Mouse (Mus musculus) lung, adult 2 months (tissue): ENCODE data around the gene Thada. TPM values are rescaled to one million over a fixed set of nuclear protein-coding genes. Genes with fewer than 3 reads are reported as not detected.

ENCODE experiments used
- DNase-seq: peaks from one replicate; pipeline ENCODE4 v3.0.0; 2022
- H3K4me1 ChIP-seq: fragments of 200-500 bp; 2 replicates; pipeline ENCODE4 v1.6.1; 2011; ENCODE audit warnings: low read length; ENCODE audit not compliant: control insufficient read depth, insufficient read depth
- H3K4me3 ChIP-seq: fragments of 200-500 bp; replicated peaks from 2 replicates; pipeline ENCODE3; 2011; ENCODE audit warnings: low read depth, mild to moderate bottlenecking, control low read depth, low read length; ENCODE audit errors: extremely low read depth
- CTCF ChIP-seq: fragments of 200-500 bp; IDR thresholded peaks from 2 replicates; pipeline ENCODE4 v1.5.1; 2011; ENCODE audit warnings: mild to moderate bottlenecking, low read length, control low read depth; ENCODE audit not compliant: insufficient read depth
- POLR2A ChIP-seq: fragments of 200-500 bp; IDR thresholded peaks from 2 replicates; pipeline ENCODE4 v1.6.1; 2011; ENCODE audit warnings: low read depth, mild to moderate bottlenecking, control low read depth, low read length, borderline replicate concordance; ENCODE audit errors: extremely low read depth
- WGBS: fragments of 180-500 bp; shearing (Covaris S2); methylation state at CpG from one replicate; pipeline ENCODE4 v1.1.7; 2018; 5-methylcytosine and 5-hydroxymethylcytosine counted together
- polyA plus RNA-seq: library from polyadenylated mRNA; depleted of rRNA; stranded (reverse); fragments of >200 nt; gene quantifications from 2 replicates; pipeline ENCODE4 v1.2.3, GENCODE M21; 2012

The Thada gene
- polyA plus RNA-seq, 1 experiment = 12.8 TPM

DNA sequence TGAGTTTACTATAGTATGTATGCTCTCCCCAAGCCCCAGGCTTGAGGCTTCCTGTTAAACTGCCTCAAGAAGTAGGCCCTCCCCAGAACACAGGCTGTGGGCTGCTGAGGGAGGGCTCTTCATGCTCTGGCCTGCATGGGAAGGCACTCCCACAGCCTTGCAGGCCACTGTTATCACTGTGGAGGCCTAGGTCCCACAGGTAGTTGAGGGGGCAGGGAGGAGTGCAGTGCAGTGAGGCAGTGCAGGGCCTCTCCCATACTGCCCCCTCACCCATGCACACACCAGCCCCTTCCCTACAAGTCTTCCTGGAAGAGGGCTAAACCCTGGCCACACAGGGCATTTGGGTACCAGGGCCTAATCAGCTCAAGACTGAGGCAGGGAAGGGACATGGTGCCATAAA is 205.0 kb downstream of the Thada start:
- Histone ChIP-seq H3K4me1 (peaks cover 21% of the 10 kb centered on the region), H3K4me3 (no peak overlapping the region)
- no peak for DNase-seq
- TF ChIP-seq POLR2A = no peak
- TF ChIP-seq CTCF = no peak

GRCm38 (mm10) chr17:84260226-84260625 is 205.8 kb downstream of the Thada start:
- H3K4me3 ChIP-seq = no peak overlapping the region
- TF ChIP-seq CTCF (no peak), POLR2A (no peak)
- H3K4me1 ChIP-seq = peaks cover 13% of the 10 kb centered on the region
- no peak for DNase-seq

DNA sequence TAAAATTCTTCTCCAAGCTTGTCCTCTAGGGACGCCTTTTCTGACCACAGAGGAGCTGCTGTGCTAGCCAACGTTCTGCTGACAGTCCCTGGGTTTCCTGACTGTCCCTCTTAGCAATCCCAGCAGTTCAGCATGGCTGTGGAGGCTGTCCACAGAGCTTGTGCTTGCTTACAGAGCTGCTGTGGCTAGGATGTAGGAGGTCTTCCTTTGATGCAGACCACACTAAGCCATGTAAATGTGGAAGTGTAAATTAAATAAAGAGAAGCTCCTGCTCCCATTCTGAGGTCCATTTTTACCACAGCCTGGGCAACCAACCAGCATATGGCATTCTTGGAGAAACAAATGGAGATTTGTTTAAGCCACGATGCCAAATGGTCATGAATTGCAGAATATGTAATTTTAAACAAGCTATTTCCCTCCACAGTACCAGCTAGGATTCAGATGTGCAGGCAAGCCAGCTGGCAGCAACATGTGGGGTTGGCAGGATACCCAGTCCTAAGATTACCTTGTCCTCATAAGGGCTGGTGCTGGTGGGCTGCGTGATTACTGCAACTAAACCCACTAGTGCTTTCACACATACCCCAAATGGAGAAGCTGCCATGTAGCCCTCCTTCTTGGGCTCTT is 207.3 kb downstream of the Thada start:
- TF ChIP-seq POLR2A (no peak), CTCF (no peak)
- peaks cover 6% of the 10 kb centered on the region for H3K4me1 ChIP-seq
- 54% methylated on average over 4 of the region's 4 CpGs for WGBS
- DNase-seq = no peak
- H3K4me3 ChIP-seq = no peak overlapping the region

DNA sequence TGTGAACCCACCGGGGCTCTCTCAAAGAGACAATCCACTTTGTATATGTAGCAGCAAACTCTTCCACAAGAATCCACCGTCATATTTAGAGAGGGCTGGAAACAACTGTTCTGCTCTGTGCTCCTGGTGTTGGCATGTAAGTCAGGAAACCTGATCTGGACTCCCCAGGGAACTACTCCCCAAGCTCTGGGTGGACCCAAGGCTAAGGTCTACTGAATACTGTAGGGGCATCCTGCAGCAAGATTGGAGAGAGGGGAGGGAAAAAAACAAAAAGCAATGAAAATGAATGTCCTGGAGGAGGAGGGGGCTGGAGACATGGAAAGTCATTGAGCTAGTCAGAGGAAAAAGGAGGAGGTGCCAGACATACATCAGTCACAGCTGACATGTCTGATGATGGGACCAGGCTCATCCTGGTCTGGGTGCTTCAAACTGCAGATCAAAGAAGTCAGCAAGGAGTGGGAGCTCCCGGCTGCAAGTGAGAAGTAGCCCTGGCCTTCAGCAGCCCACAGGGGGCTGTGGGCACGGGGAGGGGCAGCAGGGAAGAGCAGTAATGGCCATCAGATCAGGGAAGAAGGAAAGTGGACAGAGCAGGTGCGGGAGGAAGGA is 208.0 kb downstream of the Thada start:
- H3K4me1 ChIP-seq = peaks cover 6% of the 10 kb centered on the region
- no peak overlapping the region for H3K4me3 ChIP-seq
- no peak for DNase-seq
- 84% methylated on average over 5 of the region's 5 CpGs for WGBS
- TF ChIP-seq CTCF = no peak
- no peak for TF ChIP-seq POLR2A

DNA sequence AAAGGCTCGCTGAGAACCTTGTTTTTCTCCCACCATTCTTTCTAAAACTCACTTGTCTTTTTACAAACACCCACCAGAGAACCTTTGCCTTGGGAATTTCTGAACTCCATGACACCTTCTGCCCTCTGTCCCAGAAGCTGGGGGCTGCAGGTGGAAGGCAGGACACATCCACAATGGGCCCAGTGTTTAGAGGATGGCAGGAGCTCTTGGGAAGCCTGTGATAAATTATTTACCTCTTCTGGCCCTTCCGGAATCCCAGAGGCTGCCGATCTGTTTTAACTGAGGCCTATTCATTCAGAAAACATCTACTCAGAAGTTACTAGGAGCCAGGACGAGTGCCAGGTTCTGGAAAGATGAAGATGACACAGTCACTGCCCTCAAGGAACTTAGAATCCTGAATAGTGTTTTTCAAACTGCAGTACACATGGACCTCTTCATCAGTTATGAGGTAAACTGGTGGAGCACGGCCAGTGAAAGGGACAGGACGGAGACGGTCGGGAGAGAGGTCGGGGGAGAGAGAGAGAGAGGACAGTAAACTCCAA is 209.7 kb downstream of the Thada start:
- Histone ChIP-seq H3K4me3 (no peak overlapping the region), H3K4me1 (peaks cover 6% of the 10 kb centered on the region)
- WGBS = 56% methylated on average over 9 of the region's 9 CpGs
- TF ChIP-seq POLR2A (no peak), CTCF (no peak)
- DNase-seq = no peak

- TF ChIP-seq CTCF (no peak), POLR2A (no peak)
- no peak for DNase-seq
- no peak overlapping the region for H3K4me3 ChIP-seq
- WGBS = 47% methylated on average over 2 of the region's 2 CpGs
- H3K4me1 ChIP-seq = peaks cover 6% of the 10 kb centered on the region
Observed at GRCm38 (mm10) chr17:84255841-84256240, 210.2 kb downstream of the Thada start.

DNA sequence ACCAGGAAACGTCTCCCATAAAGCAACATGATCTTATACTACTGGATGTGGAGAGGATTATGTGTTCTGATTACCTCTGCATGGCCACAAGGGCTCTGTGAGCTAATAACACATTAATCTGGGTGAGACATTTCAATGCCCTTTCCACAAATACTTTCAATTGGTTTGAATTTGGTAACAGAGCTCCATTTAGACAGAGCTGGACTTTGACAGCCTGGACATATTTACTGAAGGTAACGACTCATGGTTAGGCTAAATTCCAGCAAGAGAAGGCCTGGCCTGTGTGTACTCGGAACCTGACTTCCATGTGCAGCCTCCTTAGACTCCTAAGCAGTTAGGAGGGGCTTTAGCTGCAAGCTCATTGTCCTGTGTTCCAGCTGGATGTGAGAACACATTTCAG is 214.6 kb downstream of the Thada start:
- Histone ChIP-seq H3K4me3 (no peak overlapping the region), H3K4me1 (peaks cover 5% of the 10 kb centered on the region)
- TF ChIP-seq POLR2A (no peak), CTCF (no peak)
- no peak for DNase-seq
- 76% methylated on average over 3 of the region's 3 CpGs for WGBS

DNA sequence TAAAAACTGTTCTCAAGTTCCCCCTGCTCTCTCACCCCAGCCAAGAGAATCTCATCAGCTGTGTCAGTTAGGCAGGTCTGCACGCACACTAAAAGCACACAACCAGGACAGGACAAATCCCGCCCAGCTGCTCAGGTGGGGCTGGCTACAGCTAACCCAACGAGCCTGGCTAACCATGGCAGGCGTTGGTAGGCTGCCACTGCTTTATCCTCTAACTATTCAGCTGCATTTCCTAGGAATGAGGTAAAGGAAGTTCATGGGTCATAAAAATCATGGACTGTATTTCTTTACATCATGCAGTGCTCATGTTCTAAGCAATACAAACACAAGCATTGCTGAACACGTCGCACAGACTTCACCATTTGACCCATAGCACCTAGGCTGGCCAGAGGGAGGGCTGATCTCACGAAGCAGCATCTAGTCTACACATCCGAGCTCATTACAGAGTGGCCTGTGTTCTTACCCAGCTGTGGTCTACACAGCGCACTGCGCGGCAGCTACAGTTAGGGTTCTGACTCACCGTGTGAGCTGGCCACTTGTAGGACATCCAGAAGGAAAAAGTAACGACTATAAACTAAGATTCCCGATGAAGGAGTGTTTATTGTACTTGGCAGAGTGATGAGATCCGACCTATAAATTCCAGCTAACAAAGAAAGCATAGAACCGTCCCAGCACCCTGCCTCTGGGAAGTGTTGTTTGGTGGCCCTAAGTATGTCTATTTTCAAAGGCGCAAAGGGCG is 221.7 kb downstream of the Thada start:
- TF ChIP-seq CTCF (no peak), POLR2A (no peak)
- Histone ChIP-seq H3K4me3 (no peak overlapping the region), H3K4me1 (no peaks in the 10 kb centered on the region)
- 71% methylated on average over 18 of the region's 18 CpGs for WGBS
- DNase-seq = no peak

DNA sequence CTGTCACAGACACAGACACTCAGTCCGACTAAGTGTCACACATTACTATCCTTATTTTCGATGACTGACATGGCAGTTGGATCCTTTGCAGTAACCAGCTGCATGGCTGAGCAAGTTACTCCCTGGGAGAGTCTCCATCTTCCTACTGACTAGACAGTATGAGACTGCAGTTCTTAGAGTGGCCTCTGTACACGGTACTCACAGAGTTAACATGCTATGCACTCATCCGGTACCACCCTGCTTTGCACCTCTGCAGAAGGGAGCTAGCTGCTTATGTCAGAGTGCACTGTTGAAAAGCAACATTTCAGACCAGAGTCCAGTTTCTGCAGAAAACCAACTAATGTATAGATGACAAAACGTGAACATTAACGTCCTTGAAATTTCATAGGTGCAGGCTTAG is 222.2 kb downstream of the Thada start:
- no peak for TF ChIP-seq CTCF
- no peak for DNase-seq
- no peaks in the 10 kb centered on the region; the same call in 1 of the 2 replicates for H3K4me1 ChIP-seq
- WGBS = 66% methylated on average over 6 of the region's 6 CpGs
- no peak overlapping the region for H3K4me3 ChIP-seq

- no peak for TF ChIP-seq CTCF
- TF ChIP-seq POLR2A = no peak
- H3K4me1 ChIP-seq = peaks cover 7% of the 10 kb centered on the region
- DNase-seq = no peak
- WGBS = 98% methylated on average over 6 of the region's 6 CpGs
- H3K4me3 ChIP-seq = no peak overlapping the region
Observed at GRCm38 (mm10) chr17:84241308-84241957, 224.6 kb downstream of the Thada start.
